Mouse (Mus musculus): Measurements from ENCODE around the gene Pth2. TPM values are rescaled to one million over a fixed set of nuclear protein-coding genes. Genes with fewer than 3 reads are reported as not detected.
"Not testable (repeated sequence)": the region's sequence is repeated elsewhere in the genome, so short reads cannot be mapped to it uniquely, and the experiment has no call there.

Pth2 gene
- total and polyA plus RNA-seq, 3 experiments: not detected

- ATAC-seq (ENCODE audit: extremely low read depth, insufficient number of reproducible peaks, low FRiP score, poor library complexity, severe bottlenecking) (no peak), DNase-seq (ENCODE audit: low spot score) (no peak)
- TF ChIP-seq GATA1 (IDR thresholded peaks at IDR 0.05; ENCODE audit: borderline replicate concordance, low read length) (no peak), TAL1 (conservative IDR thresholded peaks at IDR 0.05; ENCODE audit: low read depth, low read length) (no peak), CTCF (IDR thresholded peaks at IDR 0.05; ENCODE audit: low read depth, low read length) (no peak), GATA2 (IDR thresholded peaks at IDR 0.05; ENCODE audit: borderline replicate concordance, low read depth, low read length) (no peak), POLR2AphosphoS5 (IDR thresholded peaks at IDR 0.05; ENCODE audit: insufficient replicate concordance, low read depth, low read length) (no peak)
- H3K4me3 ChIP-seq (ENCODE audit: low read depth, low read length): no peak overlapping the region
- H3K4me1 ChIP-seq (ENCODE audit: insufficient read depth, low read depth, low read length): peaks cover 31% of the 10 kb centered on the region
- H3K36me3 ChIP-seq (replicated peaks): peaks cover 72% of the 10 kb centered on the region
- no peaks in the 10 kb centered on the region for H3K27me3 ChIP-seq (ENCODE audit: insufficient read depth, low read length)
- H3K9me3 ChIP-seq (replicated peaks): no peaks in the 10 kb centered on the region
Observed at GRCm38 (mm10) chr7:45150321-45150720, 30.5 kb upstream of the Pth2 start.

GRCm38 (mm10) chr7:45151303-45151702, 29.5 kb upstream of the Pth2 start:
- DNase-seq (ENCODE audit: low spot score) (no peak), ATAC-seq (ENCODE audit: extremely low read depth, insufficient number of reproducible peaks, low FRiP score, poor library complexity, severe bottlenecking) (no peak)
- H3K4me3 ChIP-seq (ENCODE audit: low read depth, low read length): no peak overlapping the region
- H3K4me1 ChIP-seq (ENCODE audit: insufficient read depth, low read depth, low read length): peaks cover 37% of the 10 kb centered on the region
- H3K36me3 ChIP-seq (replicated peaks): peaks cover 70% of the 10 kb centered on the region
- no peaks in the 10 kb centered on the region for H3K9me3 ChIP-seq (replicated peaks)
- TF ChIP-seq POLR2AphosphoS5 (IDR thresholded peaks at IDR 0.05; ENCODE audit: insufficient replicate concordance, low read depth, low read length): no peak
- no peak for TF ChIP-seq GATA1 (IDR thresholded peaks at IDR 0.05; ENCODE audit: borderline replicate concordance, low read length)
- TF ChIP-seq GATA2 (IDR thresholded peaks at IDR 0.05; ENCODE audit: borderline replicate concordance, low read depth, low read length): no peak
- TF ChIP-seq TAL1 (conservative IDR thresholded peaks at IDR 0.05; ENCODE audit: low read depth, low read length): no peak
- TF ChIP-seq CTCF (IDR thresholded peaks at IDR 0.05; ENCODE audit: low read depth, low read length): no peak
- H3K27me3 ChIP-seq (ENCODE audit: insufficient read depth, low read length): no peaks in the 10 kb centered on the region

GRCm38 (mm10) chr7:45153052-45153451, 27.7 kb upstream of the Pth2 start:
- not testable (repeated sequence) for H3K9me3 ChIP-seq (replicated peaks); ATAC-seq (ENCODE audit: extremely low read depth, insufficient number of reproducible peaks, low FRiP score, poor library complexity, severe bottlenecking); H3K27me3 ChIP-seq (ENCODE audit: insufficient read depth, low read length); DNase-seq (ENCODE audit: low spot score)
- peaks cover 45% of the 10 kb centered on the region for H3K4me1 ChIP-seq (ENCODE audit: insufficient read depth, low read depth, low read length)
- peaks cover 69% of the 10 kb centered on the region for H3K36me3 ChIP-seq (replicated peaks)
- peak overlapping the region; percentile 81; the same call in 1 of the 2 replicates for H3K4me3 ChIP-seq (ENCODE audit: low read depth, low read length)

GRCm38 (mm10) chr7:45153586-45153985, 27.2 kb upstream of the Pth2 start:
- peak overlapping the region; percentile 81 for H3K4me3 ChIP-seq (ENCODE audit: low read depth, low read length)

GRCm38 (mm10) chr7:45154096-45154992, 26.5 kb upstream of the Pth2 start, which contains the start of the genes Pih1d1 and Aldh16a1:
Gene Pih1d1, plus strand, starts transcription at chr7:45154303.
Gene Aldh16a1, minus strand, starts transcription at chr7:45154584.
- H3K36me3 ChIP-seq (replicated peaks): peaks cover 69% of the 10 kb centered on the region
- peak; percentile 86 for DNase-seq (ENCODE audit: low spot score)
- ATAC-seq (ENCODE audit: extremely low read depth, insufficient number of reproducible peaks, low FRiP score, poor library complexity, severe bottlenecking): peak; percentile 75
- H3K9me3 ChIP-seq (replicated peaks): no peaks in the 10 kb centered on the region
- no peak for TF ChIP-seq POLR2AphosphoS5 (IDR thresholded peaks at IDR 0.05; ENCODE audit: insufficient replicate concordance, low read depth, low read length)
- TF ChIP-seq TAL1 (conservative IDR thresholded peaks at IDR 0.05; ENCODE audit: low read depth, low read length): no peak
- TF ChIP-seq GATA1 (IDR thresholded peaks at IDR 0.05; ENCODE audit: borderline replicate concordance, low read length): no peak
- TF ChIP-seq CTCF (IDR thresholded peaks at IDR 0.05; ENCODE audit: low read depth, low read length): no peak
- no peak for TF ChIP-seq GATA2 (IDR thresholded peaks at IDR 0.05; ENCODE audit: borderline replicate concordance, low read depth, low read length)
- no peaks in the 10 kb centered on the region for H3K27me3 ChIP-seq (ENCODE audit: insufficient read depth, low read length)
- peak within 1 kb of the TSS; percentile 81 for H3K4me3 ChIP-seq (ENCODE audit: low read depth, low read length)
- H3K4me1 ChIP-seq (ENCODE audit: insufficient read depth, low read depth, low read length): peaks cover 49% of the 10 kb centered on the region

More at GRCm38 (mm10) chr7:45153586-45153985, 27.2 kb upstream of the Pth2 start:
- ATAC-seq (ENCODE audit: extremely low read depth, insufficient number of reproducible peaks, low FRiP score, poor library complexity, severe bottlenecking): no peak
- H3K4me1 ChIP-seq (ENCODE audit: insufficient read depth, low read depth, low read length): peaks cover 47% of the 10 kb centered on the region
- no peaks in the 10 kb centered on the region for H3K27me3 ChIP-seq (ENCODE audit: insufficient read depth, low read length)
- no peak for DNase-seq (ENCODE audit: low spot score)
- TF ChIP-seq CTCF (IDR thresholded peaks at IDR 0.05; ENCODE audit: low read depth, low read length) (no peak), POLR2AphosphoS5 (IDR thresholded peaks at IDR 0.05; ENCODE audit: insufficient replicate concordance, low read depth, low read length) (no peak), GATA2 (IDR thresholded peaks at IDR 0.05; ENCODE audit: borderline replicate concordance, low read depth, low read length) (no peak), GATA1 (IDR thresholded peaks at IDR 0.05; ENCODE audit: borderline replicate concordance, low read length) (no peak), TAL1 (conservative IDR thresholded peaks at IDR 0.05; ENCODE audit: low read depth, low read length) (no peak)
- no peaks in the 10 kb centered on the region for H3K9me3 ChIP-seq (replicated peaks)
- H3K36me3 ChIP-seq (replicated peaks): peaks cover 69% of the 10 kb centered on the region

GRCm38 (mm10) chr7:45154993-45155514, 25.7 kb upstream of the Pth2 start:
- H3K4me1 ChIP-seq (ENCODE audit: insufficient read depth, low read depth, low read length): peaks cover 48% of the 10 kb centered on the region

More at GRCm38 (mm10) chr7:45154993-45155514, 25.7 kb upstream of the Pth2 start:
- TF ChIP-seq CTCF (IDR thresholded peaks at IDR 0.05; ENCODE audit: low read depth, low read length): peak; percentile 57
- TF ChIP-seq GATA2 (IDR thresholded peaks at IDR 0.05; ENCODE audit: borderline replicate concordance, low read depth, low read length): no peak
- ATAC-seq (ENCODE audit: extremely low read depth, insufficient number of reproducible peaks, low FRiP score, poor library complexity, severe bottlenecking) (peak; percentile 25; the same call in 1 of the 2 replicates), DNase-seq (ENCODE audit: low spot score) (no peak)
- Histone ChIP-seq H3K36me3 (replicated peaks) (peaks cover 69% of the 10 kb centered on the region), H3K4me3 (ENCODE audit: low read depth, low read length) (peak overlapping the region; percentile 81), H3K9me3 (replicated peaks) (no peaks in the 10 kb centered on the region), H3K27me3 (ENCODE audit: insufficient read depth, low read length) (no peaks in the 10 kb centered on the region)

Data from G1E (cell line).